25 mouse cellular contexts compared by ENCODE assay signal in the genomic region with DNA sequence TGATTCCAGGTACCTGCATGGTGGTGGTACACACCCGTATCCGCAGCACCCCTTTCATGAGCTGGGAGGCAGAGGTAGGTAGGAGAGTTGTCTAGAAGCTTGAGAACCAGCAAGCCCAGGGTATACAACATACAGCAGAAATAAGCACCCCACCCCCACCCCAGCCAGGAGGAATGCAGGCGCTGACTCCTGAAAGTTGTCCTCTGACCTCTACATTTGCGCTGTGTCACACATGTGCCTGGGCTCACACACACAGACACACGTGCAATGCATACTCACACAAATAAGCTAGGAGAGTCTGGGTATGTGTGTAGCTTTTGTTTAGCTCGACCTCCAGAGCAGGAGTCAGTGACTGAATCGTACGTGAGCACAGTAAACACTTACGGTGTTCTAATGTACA.
A peak's percentile ranks its signal among the peaks of the same experiment; 100 is the strongest.
DNase-seq lines count a peak whose midpoint lies in the region; ATAC-seq and TF ChIP-seq lines count a peak whose summit lies in the region.
"Had no signal": no experiment of that assay in that cellular context is flagged by ENCODE, and none has a peak within 500 bp of the region (broad histone marks: within the 10 kb centered on the region; RNA-seq: fewer than 3 reads in every experiment).

No protein-coding gene starts in this region.

- no peaks in the 10 kb centered on the region for H3K27me3 ChIP-seq in forebrain, embryonic 11.5 days (ENCODE audit: control insufficient read depth, insufficient read depth, low read length)
- no peaks in the 10 kb centered on the region for H3K27me3 ChIP-seq in forebrain, embryonic 12.5 days
- no peaks in the 10 kb centered on the region for H3K27me3 ChIP-seq in liver, adult 2 months (ENCODE audit: control insufficient read depth, insufficient read depth, low read length)
- peaks cover 10% of the 10 kb centered on the region; the same call in 1 of the 2 replicates for H3K27me3 ChIP-seq in midbrain, embryonic 10.5 days (ENCODE audit: low read depth, poor library complexity, severe bottlenecking)
- H3K27me3 ChIP-seq in midbrain, embryonic 16.5 days (ENCODE audit: control insufficient read depth, insufficient read depth, low read depth, low read length), result no peaks in the 10 kb centered on the region
- H3K27me3 ChIP-seq: embryonic facial prominence, embryonic 13.5 days had no signal

- no peak for ATAC-seq in forebrain, embryonic 11.5 days (replicated peaks; ENCODE audit: low FRiP score)
- ATAC-seq in forebrain, embryonic 12.5 days (ENCODE audit: low FRiP score), result no peak
- no peak for ATAC-seq in midbrain, embryonic 16.5 days
- ATAC-seq: activated CD4-positive, CD25-positive, alpha-beta regulatory T cell, adult 4 months; forebrain, embryonic 14.5 days; forebrain, postnatal 0 days; hindbrain, embryonic 16.5 days had no signal

- H3K79me2 ChIP-seq in liver, adult 2 months (ENCODE audit: control insufficient read depth, insufficient read depth, low read length), result no peaks in the 10 kb centered on the region

- no peak overlapping the region for H3K4me3 ChIP-seq in forebrain, embryonic 11.5 days (ENCODE audit: low read depth, low read length)
- H3K4me3 ChIP-seq in forebrain, embryonic 12.5 days (replicated peaks), result no peak overlapping the region
- no peak overlapping the region for H3K4me3 ChIP-seq in liver, adult 2 months (ENCODE audit: insufficient read depth, low read depth, low read length)
- H3K4me3 ChIP-seq in midbrain, embryonic 10.5 days, result no peak overlapping the region
- H3K4me3 ChIP-seq in midbrain, embryonic 16.5 days (ENCODE audit: low read depth, low read length), result no peak overlapping the region
- H3K4me3 ChIP-seq: embryonic facial prominence, embryonic 10.5 days; embryonic facial prominence, embryonic 13.5 days; erythroblast, embryonic 14.5 days; gastrocnemius, adult 2 months had no signal

- no peaks in the 10 kb centered on the region for H3K36me3 ChIP-seq in forebrain, embryonic 11.5 days (ENCODE audit: control insufficient read depth, insufficient read depth, low read length)
- no peaks in the 10 kb centered on the region for H3K36me3 ChIP-seq in forebrain, embryonic 12.5 days (replicated peaks)
- H3K36me3 ChIP-seq in liver, adult 2 months (ENCODE audit: control insufficient read depth, insufficient read depth, low read length), result no peaks in the 10 kb centered on the region; the same call in 1 of the 2 replicates
- no peaks in the 10 kb centered on the region for H3K36me3 ChIP-seq in midbrain, embryonic 10.5 days
- no peaks in the 10 kb centered on the region for H3K36me3 ChIP-seq in midbrain, embryonic 16.5 days (ENCODE audit: control insufficient read depth, insufficient read depth, low read length)
- H3K36me3 ChIP-seq: embryonic facial prominence, embryonic 10.5 days; embryonic facial prominence, embryonic 13.5 days had no signal

- TF ChIP-seq POLR2A in liver, adult 2 months (IDR thresholded peaks at IDR 0.05; ENCODE audit: extremely low read depth, insufficient read depth, low read length), result no peak

- no peak overlapping the region for H3K4me2 ChIP-seq in forebrain, embryonic 11.5 days (ENCODE audit: low read depth, low read length, severe bottlenecking)
- no peak overlapping the region for H3K4me2 ChIP-seq in forebrain, embryonic 12.5 days
- H3K4me2 ChIP-seq in midbrain, embryonic 16.5 days (ENCODE audit: low read length), result no peak overlapping the region
- H3K4me2 ChIP-seq: embryonic facial prominence, embryonic 13.5 days; heart, embryonic 11.5 days had no signal

- H3K27ac ChIP-seq in forebrain, embryonic 11.5 days (ENCODE audit: low read depth, low read length), result no peak overlapping the region
- H3K27ac ChIP-seq in forebrain, embryonic 12.5 days, result no peak overlapping the region
- no peak overlapping the region for H3K27ac ChIP-seq in liver, adult 2 months (replicated peaks; ENCODE audit: insufficient read depth, low read depth, low read length)
- 0 out of 2 replicates have a peak overlapping the region, but pooled peaks have one; percentile 9 for H3K27ac ChIP-seq in midbrain, embryonic 10.5 days (replicated peaks)
- no peak overlapping the region for H3K27ac ChIP-seq in midbrain, embryonic 16.5 days (ENCODE audit: low read length)
- H3K27ac ChIP-seq: embryonic facial prominence, embryonic 10.5 days; embryonic facial prominence, embryonic 13.5 days; gastrocnemius, adult 2 months had no signal

- TF ChIP-seq CTCF in liver, adult 2 months (IDR thresholded peaks at IDR 0.05; ENCODE audit: low read depth, low read length), result no peak

- 87% methylated on average over 9 of the region's 9 CpGs for WGBS in forebrain, embryonic 11.5 days
- WGBS in forebrain, embryonic 12.5 days, result 86% methylated on average over 9 of the region's 9 CpGs
- 59% methylated on average over 9 of the region's 9 CpGs for WGBS in liver, adult 2 months
- 89% methylated on average over 9 of the region's 9 CpGs for WGBS in midbrain, embryonic 10.5 days
- 91% methylated on average over 9 of the region's 9 CpGs for WGBS in midbrain, embryonic 16.5 days

- peak; percentile 23 for DNase-seq in forebrain, embryonic 11.5 days (ENCODE audit: low spot score)
- peak; percentile 56 for DNase-seq in liver, adult 2 months (ENCODE audit: extremely low read depth, low read depth, low spot score)
- DNase-seq in liver, result no peak
- no peak for DNase-seq in midbrain, embryonic 10.5 days (ENCODE audit: low spot score)
- no peak for DNase-seq in lung, adult 18-20 months
- DNase-seq: adrenal gland, adult 8-10 months; adrenal gland, postnatal 25 days; cerebellum, adult 11-12 months; cerebellum, adult 8-10 months; cerebellum, postnatal 10 days; cerebellum, postnatal 36 days; embryo, embryonic 11 days; forebrain, postnatal 0 days; gastrocnemius, adult 2 months; gastrocnemius, postnatal 14 days; heart, adult 11 months had no signal

- H3K4me1 ChIP-seq in forebrain, embryonic 11.5 days (replicated peaks; ENCODE audit: control insufficient read depth, insufficient read depth, low read length), result no peaks in the 10 kb centered on the region
- peaks cover 20% of the 10 kb centered on the region for H3K4me1 ChIP-seq in forebrain, embryonic 12.5 days
- peaks cover 2% of the 10 kb centered on the region; the same call in 1 of the 2 replicates for H3K4me1 ChIP-seq in liver, adult 2 months (ENCODE audit: control insufficient read depth, insufficient read depth, low read length)
- peaks cover 39% of the 10 kb centered on the region for H3K4me1 ChIP-seq in midbrain, embryonic 10.5 days
- H3K4me1 ChIP-seq in midbrain, embryonic 16.5 days (ENCODE audit: control insufficient read depth, insufficient read depth, low read length), result peaks cover 13% of the 10 kb centered on the region

- H3K9ac ChIP-seq in forebrain, embryonic 11.5 days (ENCODE audit: low read length), result no peak overlapping the region
- H3K9ac ChIP-seq in forebrain, embryonic 12.5 days, result no peak overlapping the region
- H3K9ac ChIP-seq in liver, adult 2 months (ENCODE audit: low read depth, low read length), result peak overlapping the region; percentile 15; the same call in 1 of the 2 replicates
- no peak overlapping the region for H3K9ac ChIP-seq in midbrain, embryonic 16.5 days (ENCODE audit: low read depth, low read length)
- H3K9ac ChIP-seq: embryonic facial prominence, embryonic 13.5 days; forebrain, postnatal 0 days had no signal

- H3K9me3 ChIP-seq in forebrain, embryonic 11.5 days (ENCODE audit: control insufficient read depth, low read length), result no peaks in the 10 kb centered on the region
- H3K9me3 ChIP-seq in forebrain, embryonic 12.5 days, result no peaks in the 10 kb centered on the region
- H3K9me3 ChIP-seq in midbrain, embryonic 10.5 days (replicated peaks), result no peaks in the 10 kb centered on the region; the same call in 1 of the 2 replicates
- H3K9me3 ChIP-seq in midbrain, embryonic 16.5 days (replicated peaks; ENCODE audit: control insufficient read depth, low read length, poor library complexity, severe bottlenecking), result no peaks in the 10 kb centered on the region
- H3K9me3 ChIP-seq: embryonic facial prominence, embryonic 10.5 days; embryonic facial prominence, embryonic 13.5 days had no signal

Comparison
In these comparisons a context has a peak if more than half of its experiments do, and no peak if none do; other contexts are left out.
1. DNase-seq: peak in forebrain, embryonic 11.5 days (single experiment) and liver, adult 2 months (single experiment); none in liver (single experiment), midbrain, embryonic 10.5 days (single experiment) and lung, adult 18-20 months (0 of 2).